Mouse (Mus musculus): ENCODE measurements around the gene Rpgr.

Gene Rpgr

GRCm38 (mm10) chrX:10216410-10216949 is at the start of gene Rpgr:
TSS of gene Rpgr (minus strand) at chrX:10216920.
- peak; percentile 99 for DNase-seq

GRCm38 (mm10) chrX:10258260-10258659 is 41.5 kb upstream of the Rpgr start:
- DNase-seq, result no peak

DNA sequence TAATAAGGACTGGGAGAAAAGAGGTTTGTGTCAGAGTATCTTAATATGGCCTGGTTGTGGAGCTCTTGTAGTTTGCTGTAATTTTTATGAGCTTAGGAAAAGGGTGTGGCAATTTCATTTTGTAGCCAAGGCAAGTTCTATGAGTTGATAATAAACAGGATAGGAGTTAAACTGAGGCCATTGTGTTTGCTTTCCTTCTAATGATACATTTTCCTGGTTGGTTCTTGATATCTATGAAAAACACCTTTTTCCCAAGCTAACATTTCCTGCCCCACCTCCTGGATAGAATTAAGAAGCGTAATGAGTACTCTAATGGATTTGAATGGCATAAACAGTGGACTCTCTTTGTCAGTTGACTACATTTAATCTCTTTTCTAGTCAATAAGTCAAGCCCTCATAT is 41.1 kb upstream of the Rpgr start:
- DNase-seq, result no peak

- DNase-seq, result no peak
These were observed 35.3 kb upstream of the Rpgr start, which contains the start of gene Otc for GRCm38 (mm10) chrX:10251852-10252504. TSS of gene Otc (plus strand) at chrX:10252305.

- DNase-seq, result no peak
These were observed 34.6 kb upstream of the Rpgr start for GRCm38 (mm10) chrX:10251357-10251756.

GRCm38 (mm10) chrX:10243916-10244315 is 27.2 kb upstream of the Rpgr start:
- no peak for DNase-seq

- no peak for DNase-seq
These were observed 22.8 kb upstream of the Rpgr start for GRCm38 (mm10) chrX:10239515-10239914.

- peak; percentile 86 for DNase-seq
These were observed 17.9 kb upstream of the Rpgr start for GRCm38 (mm10) chrX:10234617-10235016.

GRCm38 (mm10) chrX:10233051-10233450 is 16.3 kb upstream of the Rpgr start:
- DNase-seq, result peak; percentile 83

- DNase-seq, result no peak
These were observed 2.6 kb upstream of the Rpgr start for GRCm38 (mm10) chrX:10219281-10219680.

DNA sequence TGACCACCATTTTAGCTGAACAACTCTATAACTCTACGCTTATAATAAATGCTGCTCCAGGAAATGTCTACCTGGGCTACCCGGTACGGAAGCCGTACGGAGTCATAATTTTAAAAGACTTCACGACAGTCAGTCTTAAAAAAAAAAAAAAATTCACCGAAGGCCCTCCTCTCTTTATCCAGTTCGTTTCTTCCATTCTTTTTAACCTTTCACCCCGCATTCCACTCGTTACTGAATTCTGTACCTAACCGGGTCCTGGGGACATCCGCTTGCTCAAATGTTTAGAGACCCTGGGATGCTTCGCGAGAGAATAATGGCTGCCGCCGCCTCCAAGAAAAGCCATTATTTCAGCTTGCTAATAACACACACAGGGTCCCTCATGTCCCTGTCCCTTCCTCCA is 748 bp downstream of the Rpgr start:
- DNase-seq, result no peak

- no peak for DNase-seq
These were observed 10.8 kb downstream of the Rpgr start for GRCm38 (mm10) chrX:10205937-10206336.

DNA sequence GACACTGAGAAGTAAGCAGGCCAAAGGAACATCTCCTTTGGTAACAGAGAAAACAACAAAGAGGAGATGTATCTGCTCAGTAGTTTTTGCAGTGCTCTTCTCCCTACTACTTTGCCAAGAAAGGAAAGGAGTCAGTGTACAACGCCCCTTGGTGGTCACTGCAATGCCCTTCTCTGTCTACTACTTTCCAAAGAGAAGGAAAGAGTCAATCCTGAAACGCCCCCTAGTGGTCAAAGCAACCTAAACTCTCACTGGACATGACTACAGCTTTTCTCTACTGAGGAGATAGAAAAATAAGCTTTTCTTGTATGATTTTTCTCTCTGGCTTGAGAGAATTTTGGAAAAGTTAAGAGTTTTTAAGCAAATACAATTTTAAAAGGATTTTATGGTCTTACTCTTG is 15.4 kb downstream of the Rpgr start:
- no peak for DNase-seq

GRCm38 (mm10) chrX:10152390-10152789 is 64.3 kb downstream of the Rpgr start:
- no peak for DNase-seq

GRCm38 (mm10) chrX:10117065-10117719 is 99.5 kb downstream of the Rpgr start, which contains the start of gene Srpx:
TSS of gene Srpx (minus strand) at chrX:10117709.
- no peak for DNase-seq

- no peak for DNase-seq
These were observed 100.9 kb downstream of the Rpgr start for GRCm38 (mm10) chrX:10115780-10116179.

- DNase-seq, result no peak
These were observed 106.0 kb downstream of the Rpgr start for GRCm38 (mm10) chrX:10110736-10111135.

DNA sequence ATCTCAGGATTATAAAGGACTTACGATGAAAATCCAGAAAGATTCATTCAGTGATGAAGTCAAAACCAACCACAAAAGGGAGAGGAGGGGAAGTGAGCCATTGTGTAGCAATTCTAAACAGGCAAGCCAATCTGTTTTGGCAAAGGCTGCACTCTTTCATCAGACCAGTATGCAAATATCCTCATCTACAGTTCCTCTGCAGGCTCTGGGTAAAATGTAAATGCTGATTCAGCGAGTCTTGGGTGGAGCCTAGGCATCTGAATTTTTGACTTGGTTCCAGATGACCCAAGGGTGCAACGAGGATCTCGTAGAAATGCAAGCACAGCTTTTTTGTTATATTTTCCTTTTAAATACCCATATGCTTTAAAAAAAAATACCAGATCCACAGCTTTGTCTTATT is 108.2 kb downstream of the Rpgr start:
- DNase-seq, result no peak

DNA sequence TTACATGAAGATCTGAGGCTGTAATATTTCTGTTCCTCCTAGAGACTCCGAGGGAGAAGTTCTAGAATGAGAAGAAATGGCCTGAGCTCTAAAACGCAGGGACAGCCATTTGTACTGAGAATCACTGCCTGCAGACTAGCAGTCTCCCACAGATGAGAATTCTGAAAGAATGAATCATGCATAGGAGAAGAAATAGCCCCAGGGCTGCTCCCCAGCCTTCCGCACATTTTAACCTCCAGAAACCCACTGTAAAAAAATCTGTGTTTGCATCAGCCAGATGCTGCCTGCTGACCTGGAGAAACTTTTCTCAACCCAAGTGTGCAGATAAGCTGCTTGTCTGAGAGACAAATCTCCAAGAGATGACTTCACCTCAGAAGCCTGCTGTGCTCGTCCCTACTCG is 111.2 kb downstream of the Rpgr start:
- no peak for DNase-seq

DNA sequence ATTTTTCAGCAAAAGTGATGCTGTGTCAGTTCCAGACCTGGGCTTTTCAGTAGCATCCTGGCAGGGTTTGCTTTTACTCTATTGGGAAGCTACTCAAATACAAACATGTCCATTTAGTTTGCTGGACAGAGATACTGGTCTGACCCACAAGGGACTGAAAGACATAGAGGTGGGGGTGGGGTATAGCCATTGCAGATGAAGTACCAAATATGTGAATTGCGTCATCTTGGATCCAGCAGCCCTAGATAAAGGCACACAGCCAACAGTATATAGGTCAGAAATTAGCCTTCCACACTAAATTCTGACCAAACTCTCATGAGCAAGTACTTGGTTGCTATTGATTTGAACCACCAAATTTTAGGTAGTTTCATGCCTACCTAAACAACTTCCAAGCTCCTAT is 114.0 kb downstream of the Rpgr start:
- no peak for DNase-seq

GRCm38 (mm10) chrX:10095797-10096196 is 120.9 kb downstream of the Rpgr start:
- DNase-seq, result no peak

DNA sequence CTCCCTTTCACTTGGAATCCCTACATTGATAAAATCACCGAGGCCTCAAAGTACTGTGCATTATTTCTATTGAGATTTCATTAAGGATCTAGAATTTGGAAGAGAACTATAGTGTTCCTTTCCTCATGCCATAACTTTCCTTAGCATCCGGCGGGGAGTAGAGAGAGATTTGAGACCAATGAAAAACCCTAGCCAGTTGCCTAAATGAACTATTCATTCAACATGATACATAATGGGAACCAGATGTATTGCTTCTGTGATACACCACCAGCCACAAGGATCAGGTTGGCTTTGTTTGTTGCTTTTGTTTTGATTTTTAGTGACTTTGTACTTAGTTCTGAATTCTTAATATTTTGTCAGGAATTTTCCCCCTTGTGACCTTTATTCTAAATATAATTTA is 136.3 kb downstream of the Rpgr start:
- no peak for DNase-seq

DNA sequence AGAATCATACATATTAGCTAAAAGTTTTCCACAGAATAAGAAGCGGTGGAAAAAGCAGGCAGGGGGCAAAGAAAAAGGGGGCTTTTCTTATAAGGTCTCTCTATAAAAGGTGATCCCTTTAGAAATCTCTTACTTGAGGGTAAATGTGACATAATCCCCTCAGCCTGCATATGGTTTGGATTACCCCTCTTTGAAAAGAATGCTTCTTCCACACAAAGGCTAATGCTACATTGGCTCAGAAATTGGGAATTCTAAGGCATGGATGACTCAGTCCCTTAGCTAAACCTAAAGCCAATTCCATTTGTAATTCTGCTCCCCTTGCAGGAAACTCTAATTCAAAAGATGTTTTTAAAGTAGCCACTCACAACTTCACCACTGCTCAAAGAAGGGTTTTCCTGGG is 136.7 kb downstream of the Rpgr start:
- no peak for DNase-seq

- no peak for DNase-seq
These were observed 142.8 kb downstream of the Rpgr start for GRCm38 (mm10) chrX:10073966-10074365.
